Mouse (Mus musculus): Measurements from ENCODE around the gene 4833427G06Rik.
A peak's percentile ranks its signal among the peaks of the same experiment; 100 is the strongest.
"Not testable (repeated sequence)": the region's sequence is repeated elsewhere in the genome, so short reads cannot be mapped to it uniquely, and the experiment has no call there.

The 4833427G06Rik gene

DNA sequence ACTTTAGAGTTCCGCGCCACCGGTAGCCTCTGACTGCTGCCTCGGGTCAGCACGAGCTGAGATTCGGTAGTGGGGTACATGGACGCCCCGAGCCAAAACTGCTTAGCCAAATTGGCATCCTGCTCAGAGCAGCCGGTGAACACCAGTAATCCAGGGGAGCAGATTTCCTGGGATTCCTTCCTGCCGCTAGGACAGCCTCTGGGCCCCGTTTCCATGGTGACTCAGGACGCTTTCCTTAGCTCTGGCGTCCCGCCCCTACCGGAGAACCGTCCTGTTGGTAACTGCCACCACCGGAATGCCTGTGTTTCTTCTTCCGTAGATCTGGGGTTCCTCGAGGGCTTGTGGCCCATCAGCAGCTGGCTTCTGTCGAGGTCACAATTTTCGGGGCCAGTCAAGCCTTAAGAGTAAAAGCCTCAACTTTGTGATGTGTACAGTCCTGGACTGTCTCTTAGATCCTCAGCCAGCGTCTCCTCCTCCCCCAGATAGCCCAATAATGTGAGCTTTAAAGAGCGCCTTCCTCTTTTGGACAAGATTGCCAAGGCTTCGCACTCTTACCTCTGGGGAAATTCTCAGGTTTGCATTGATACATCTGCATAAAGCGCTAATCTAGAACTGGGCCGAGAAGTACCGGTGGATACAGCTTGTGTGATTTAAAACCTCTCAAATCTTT is at the start of gene 4833427G06Rik:
Gene 4833427G06Rik, minus strand, starts transcription at position 323 of the 670 bp plus-strand sequence.
- DNase-seq (ENCODE audit: low spot score in 2 of 2): no peak

DNA sequence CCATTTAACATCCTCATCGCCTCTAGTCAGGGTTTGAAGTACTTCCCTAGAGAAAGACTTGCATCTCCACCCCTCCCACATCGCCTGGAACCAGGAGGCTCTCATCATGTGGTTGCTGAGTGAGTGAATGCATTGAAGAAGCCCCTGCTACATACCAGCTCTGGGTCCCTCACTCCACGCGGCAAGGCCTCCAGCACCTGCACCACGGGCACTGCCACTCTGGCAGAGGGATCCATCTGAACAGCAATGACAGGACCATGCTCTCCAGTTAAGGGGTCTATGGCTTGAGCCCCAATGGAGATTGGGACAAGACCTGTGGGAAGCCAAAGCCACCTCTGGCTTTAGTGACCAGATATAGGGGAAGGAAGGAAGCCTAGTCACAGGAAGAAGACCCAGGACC is 45.4 kb upstream of the 4833427G06Rik start:
- DNase-seq (ENCODE audit: low spot score in 2 of 2): no peak

DNA sequence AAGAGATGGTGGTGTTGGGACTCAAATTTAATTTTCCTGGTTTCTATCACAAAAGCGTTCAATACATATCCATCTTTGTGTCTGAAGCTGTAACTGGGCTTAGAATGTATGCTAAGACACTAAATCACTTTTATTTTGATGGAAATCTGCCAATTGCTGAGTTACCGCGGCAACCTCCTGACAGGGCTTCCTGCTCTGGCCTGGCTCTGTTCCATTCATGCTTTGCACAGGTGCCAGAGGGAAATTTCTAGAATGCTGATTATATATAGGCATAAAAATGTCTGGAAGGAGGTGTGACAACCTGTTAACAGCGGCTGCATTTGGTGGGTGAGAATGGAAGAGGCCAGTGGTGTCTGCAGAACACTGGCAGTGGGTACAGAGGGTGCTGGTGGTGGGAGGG is 44.6 kb upstream of the 4833427G06Rik start:
- DNase-seq (ENCODE audit: low spot score in 2 of 2): no peak

DNA sequence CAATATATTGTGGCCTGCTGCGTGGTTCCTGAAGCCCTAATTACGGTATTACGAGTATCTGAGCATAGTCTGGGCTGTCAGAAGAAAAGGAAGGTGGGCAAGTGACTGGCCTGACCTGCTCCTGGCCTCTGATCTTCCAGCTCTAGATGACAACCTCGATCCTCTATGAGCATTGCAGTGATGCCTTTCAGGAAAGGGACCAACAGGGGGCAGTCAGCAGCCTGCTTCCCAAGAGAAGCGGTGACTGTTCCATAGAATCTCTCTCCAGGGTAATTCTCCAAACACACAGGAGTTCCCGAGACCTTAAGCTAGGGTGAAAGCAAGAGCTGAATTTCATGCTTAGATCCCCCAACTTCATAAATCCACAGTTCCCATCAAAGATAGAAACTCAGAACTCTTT is 42.3 kb upstream of the 4833427G06Rik start:
- DNase-seq (ENCODE audit: low spot score in 2 of 2): no peak

DNA sequence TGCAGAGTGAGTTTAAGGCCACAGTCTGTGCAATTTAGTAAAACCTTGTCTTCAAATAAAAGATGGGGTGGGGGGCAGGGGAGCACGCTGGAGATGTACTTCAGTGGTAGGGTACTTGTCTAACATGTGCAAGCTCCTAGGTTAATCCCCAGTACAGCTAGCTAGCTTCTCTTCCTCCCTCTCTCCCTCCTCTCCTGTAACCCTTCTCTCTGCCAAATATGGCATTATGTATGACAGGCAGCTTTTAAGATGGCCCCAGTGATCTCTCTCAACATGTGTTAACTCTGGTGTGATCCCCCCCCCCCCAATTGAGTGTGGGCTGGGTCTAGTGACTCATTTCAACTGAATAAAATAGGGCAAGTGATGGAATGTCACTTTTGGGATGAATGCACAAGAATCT is 41.6 kb upstream of the 4833427G06Rik start:
- DNase-seq (ENCODE audit: low spot score in 2 of 2): no peak

DNA sequence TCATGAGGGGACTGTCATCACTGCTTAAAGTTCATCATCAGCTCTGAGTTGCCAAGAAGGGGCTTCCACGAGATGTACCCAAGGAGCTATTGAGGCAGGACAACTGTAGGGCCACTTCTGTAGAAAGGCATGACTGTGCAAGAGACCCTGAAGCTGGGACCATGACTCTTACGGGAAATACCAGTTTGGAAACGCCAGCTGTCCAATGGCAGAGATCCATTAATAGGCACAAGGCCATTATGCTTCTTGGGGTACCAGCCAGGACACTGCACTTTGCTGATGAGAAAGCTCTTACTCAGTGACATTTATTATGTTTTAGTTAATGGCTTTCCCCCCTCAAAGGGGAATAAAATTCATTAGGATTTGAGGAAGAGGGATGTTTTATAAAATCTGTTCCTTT is 38.8 kb upstream of the 4833427G06Rik start:
- DNase-seq (ENCODE audit: low spot score in 2 of 2): no peak

DNA sequence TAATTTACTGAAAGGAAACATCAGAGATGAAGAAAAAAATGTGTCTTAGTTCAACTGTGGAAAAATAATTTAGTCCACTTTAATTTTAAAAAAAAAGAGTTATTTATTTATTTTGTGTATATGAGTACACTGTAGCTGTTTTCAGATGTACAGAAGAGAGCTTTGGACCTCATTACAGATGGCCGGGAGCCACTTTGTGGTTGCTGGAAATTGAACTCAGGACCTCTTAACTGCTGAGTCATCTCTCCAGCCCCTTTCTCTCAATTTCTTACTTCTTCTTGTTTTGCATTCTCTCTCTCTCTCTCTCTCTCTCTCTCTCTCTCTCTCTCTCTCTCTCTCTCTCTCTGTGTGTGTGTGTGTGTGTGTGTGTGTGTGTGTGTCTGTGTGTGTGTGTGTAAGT is 37.5 kb upstream of the 4833427G06Rik start:
- not testable (repeated sequence) for DNase-seq (ENCODE audit: low spot score in 2 of 2)

DNA sequence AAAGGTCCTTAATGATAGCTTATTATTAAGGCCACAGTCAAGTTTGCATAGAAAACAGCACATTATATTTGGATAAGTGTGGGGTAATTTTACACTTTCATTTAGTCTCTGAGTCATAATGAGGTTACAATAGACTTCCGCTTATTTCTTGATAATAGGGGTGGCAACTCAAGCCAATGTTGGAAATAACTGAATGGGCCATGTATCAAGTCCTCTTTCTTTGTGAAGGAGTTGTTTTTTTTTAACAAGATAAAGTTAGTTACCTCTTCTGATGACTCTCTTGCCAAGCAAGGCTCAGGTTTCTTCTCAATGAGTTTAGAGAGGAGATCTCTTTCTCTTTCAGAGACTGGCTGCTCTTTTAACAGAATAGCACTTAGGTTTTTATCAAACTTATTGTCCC is 36.4 kb upstream of the 4833427G06Rik start:
- DNase-seq (ENCODE audit: low spot score in 2 of 2): no peak

DNA sequence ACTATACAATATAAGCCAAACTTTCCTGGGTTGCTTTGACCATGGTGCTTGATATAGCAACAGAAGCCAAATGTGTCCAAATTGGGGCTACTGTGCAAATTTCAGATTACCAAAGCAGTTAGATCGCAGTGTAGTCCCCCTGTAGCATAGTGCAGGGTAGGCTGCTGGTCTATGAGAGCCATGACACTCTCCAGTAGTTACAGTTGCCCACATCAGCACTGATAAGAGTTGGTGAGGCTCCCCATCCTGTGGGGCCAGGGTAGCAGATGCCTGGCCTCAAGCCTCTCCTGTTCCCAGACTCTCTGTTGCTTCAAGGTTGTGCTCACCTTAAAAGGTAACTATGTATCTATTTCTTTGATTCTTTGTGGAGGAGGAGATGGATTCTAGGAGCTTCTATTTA is 36.0 kb upstream of the 4833427G06Rik start:
- DNase-seq (ENCODE audit: low spot score in 2 of 2): no peak

DNA sequence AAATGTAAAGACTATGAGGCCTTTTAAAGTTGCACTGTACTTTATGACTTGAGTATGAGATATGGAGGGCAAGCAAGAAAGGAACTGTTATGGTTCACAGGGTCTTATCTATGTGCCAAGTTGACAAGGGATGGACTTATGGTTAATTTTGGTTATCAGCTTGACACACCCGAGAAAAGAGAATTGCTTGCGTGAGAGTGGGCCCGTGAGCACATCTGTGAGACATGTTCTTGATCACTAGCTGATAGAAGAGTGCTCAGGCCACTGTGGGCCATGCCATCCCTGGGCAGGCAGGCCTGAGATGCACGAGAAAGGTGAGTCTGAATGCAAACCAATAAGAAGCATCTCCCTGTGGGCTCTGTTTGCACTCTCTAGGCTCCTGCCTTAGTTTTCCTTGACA is 35.6 kb upstream of the 4833427G06Rik start:
- no peak for DNase-seq (ENCODE audit: low spot score in 2 of 2)

DNA sequence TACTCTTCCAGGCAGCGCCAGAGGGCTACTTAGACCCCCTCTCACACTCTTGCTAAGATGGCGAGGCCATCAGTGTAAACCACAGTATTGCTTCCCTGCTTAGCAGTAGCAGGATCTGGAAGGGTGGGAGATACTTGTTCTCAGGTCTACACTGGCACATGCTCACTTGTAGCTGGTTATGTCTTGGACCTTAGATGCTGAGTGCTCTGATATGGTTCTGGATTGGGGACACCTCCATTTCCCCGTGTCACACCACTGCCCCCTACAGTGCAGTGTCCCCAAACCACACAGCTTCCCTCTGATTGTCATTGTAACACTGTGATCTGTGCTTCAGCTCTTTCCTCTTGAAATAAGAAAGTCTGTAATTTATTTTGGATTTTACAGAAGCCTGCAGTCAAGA is 35.1 kb upstream of the 4833427G06Rik start:
- DNase-seq (ENCODE audit: low spot score in 2 of 2): peak in 1 of 2 experiments; percentile 9

DNA sequence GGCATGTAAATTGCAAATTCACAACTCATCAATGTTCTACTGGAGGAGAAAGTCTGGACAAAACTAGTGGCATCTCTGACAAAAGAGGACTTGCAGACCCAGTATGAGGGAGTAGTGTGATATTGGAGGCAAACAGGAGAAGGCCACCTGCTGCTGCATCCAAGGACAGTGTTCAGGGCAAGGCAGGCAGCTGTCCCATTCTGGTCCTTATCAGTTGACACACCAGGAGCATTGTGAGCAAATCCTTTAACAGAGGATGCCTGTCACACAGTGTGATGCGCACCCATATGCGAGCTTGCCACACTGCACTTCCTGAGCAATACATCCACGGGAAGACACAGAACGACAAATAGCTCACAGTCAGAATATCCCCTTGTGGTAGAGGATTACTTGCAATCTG is 12.9 kb upstream of the 4833427G06Rik start:
- no peak for DNase-seq (ENCODE audit: low spot score in 2 of 2)

DNA sequence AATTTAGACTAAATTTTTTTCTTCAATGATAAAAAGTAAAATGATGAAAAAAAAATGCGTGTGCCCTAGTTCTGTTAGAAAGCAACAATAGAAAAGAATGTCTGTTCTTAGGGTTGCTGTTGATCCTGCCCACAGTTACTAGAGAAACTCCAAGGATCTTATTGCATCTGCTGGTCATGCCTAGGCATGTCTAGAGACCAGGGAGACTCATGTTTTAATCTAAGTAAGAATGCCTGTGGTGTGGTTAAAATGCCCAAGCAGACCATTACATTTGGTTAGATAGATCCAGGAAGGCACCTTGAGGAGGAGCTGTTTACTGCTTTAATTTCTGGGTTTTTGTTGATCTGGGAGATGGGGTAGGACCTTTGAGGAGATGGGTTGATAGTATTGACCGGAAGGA is 3.9 kb upstream of the 4833427G06Rik start:
- no peak for DNase-seq (ENCODE audit: low spot score in 2 of 2)

DNA sequence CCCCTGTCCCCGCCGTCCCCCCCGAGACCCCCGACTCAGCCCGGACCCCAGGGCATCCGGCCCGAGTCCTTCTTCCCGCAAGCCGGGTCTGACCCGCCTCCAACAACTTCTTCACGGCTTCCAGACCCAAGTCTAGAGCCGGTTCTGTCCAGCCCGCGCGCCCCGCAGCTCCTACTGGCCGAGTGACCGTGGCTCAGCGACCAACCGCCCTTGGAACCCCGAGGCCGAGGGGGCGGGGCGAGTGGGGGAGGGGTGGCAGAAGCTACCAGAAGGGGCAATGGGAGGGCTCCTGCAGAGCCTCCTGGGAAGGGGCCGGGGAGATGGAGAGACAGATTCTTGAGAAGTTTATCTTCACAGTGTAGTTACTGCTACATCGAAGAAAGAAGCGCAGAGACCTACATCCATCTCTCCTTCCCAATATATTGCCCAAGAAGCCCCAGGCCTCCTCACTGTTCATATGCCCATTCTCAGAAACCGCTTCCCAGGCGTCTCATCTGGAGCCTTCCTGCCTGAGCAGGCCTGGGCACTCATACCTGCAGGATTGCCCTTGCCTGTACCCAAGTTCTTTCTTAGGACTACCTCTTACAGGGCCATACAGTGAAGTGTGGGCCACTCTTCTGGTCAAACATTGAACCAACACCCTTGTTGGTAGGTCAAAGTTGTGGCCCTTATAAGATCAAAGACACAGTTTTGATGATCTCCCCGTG is 2.1 kb upstream of the 4833427G06Rik start:
- no peak for DNase-seq (ENCODE audit: low spot score in 2 of 2)

DNA sequence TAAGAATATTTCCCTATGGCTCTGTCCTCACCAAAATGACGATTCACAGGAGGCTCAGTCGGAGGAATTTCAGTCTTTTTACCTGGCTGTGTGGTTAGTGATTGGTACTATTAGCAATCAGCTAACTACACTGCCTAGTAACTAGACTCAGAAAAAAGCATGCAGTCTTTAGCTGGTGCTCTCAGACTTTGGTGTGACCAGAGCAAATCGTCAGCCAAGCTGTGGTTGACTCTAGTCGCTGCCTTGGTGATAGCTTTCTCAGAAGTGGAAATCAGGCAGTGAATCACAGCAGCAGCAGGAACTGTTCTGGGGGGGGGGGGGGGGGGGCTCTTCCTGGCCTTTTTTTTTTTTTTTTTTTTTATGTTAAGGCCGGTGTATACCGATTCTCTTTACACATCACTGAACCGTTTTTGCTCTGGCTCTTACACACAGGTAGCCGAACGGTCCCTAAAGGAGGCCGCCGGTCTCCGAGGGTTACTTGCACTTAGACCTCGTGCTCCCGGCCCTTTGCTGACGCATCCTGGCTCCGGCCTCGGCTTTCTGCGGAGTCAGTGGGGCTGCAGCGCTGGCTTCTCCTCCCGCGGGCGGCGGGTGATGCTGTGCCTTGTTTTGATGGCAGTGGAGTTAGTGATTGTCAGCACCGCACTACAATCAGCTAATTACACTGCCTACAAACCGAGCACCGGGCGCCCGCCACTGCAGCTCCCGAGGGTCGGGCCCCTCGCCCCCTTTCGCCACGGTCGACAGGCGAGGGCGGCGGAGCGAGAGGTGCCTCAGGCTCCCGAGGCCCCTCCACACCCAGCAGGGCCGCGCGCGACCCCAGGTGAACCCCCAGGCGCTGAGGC is 1.3 kb upstream of the 4833427G06Rik start:
- peak; percentile 17 to 20 for DNase-seq (ENCODE audit: low spot score in 2 of 2)

DNA sequence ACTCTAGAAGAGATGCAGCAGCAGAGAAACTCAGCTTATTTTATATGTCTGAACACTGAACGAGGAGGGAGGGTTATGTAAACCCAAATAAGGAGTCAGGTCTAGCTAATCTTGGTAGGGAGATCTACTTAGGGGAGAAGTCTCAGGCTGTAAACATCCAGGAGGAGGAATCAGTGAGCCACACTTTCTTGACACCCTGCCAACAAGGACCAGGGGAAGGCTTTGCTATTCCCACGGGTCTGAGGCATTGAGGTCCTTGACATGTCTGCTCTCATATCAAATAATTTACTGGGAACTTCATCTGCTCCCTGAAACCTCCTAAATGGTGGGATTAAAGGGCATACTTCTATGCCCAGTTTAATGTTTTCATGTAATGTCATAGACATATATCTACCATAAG is 5.6 kb downstream of the 4833427G06Rik start:
- DNase-seq (ENCODE audit: low spot score in 2 of 2): no peak

DNA sequence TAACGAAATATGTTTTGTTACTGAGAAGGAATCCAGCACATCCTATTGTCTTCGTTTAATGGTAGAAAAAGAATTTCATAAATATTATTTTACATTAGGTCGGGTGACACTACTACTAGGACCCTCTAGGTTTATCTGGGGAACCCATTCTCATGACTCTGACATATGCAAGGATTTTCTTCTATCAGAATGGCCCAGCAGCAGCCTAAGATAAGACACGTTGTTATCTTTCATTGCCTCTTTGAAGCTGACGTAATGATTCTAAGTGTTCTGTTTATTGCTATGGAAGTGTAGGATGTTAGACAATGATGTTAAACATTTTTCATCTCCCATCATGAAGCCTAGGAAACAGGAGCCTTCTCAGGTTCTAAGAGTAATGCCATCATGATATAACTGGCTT is 8.2 kb downstream of the 4833427G06Rik start:
- no peak for DNase-seq (ENCODE audit: low spot score in 2 of 2)

DNA sequence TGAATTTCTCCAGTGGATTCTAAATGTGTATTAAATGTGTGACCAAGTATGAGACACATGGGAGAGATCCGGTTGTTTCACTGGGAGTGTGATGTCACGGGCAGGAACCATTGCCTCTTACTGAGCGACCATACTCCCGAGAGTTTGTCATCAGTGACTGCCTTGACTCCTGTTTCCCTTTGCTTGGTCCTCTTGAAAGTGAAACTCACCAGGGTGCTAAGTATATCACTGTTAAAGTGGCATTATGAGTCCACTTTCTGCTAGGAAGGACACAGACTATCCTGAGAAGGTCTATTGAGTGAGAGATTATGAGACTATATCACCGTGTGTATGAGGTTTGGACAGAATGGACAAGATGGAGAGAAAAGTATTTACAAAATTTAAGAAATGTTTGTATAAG is 20.3 kb downstream of the 4833427G06Rik start:
- no peak for DNase-seq (ENCODE audit: low spot score in 2 of 2)

DNA sequence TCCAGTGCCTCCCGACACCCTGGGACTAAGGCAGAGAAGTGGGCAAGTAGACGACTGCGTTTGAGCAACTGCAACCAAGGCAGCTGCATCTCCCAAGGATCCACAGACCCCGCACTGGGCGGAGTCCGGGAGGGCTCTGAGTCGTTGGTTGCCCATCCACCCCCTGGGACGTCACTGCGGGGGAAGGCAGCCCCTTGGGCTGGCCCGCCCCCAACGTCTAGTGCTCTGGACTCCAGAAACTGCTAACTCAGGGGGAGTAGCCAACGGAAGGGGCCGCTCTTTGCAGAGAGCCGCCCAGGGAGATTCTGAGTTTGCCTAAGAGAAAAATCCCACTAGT is 24.9 kb downstream of the 4833427G06Rik start, which contains the start of gene Layn:
Gene Layn, minus strand, starts transcription at position 116 of the 337 bp plus-strand sequence.
- peak; percentile 21 to 24 for DNase-seq (ENCODE audit: low spot score in 2 of 2)

DNA sequence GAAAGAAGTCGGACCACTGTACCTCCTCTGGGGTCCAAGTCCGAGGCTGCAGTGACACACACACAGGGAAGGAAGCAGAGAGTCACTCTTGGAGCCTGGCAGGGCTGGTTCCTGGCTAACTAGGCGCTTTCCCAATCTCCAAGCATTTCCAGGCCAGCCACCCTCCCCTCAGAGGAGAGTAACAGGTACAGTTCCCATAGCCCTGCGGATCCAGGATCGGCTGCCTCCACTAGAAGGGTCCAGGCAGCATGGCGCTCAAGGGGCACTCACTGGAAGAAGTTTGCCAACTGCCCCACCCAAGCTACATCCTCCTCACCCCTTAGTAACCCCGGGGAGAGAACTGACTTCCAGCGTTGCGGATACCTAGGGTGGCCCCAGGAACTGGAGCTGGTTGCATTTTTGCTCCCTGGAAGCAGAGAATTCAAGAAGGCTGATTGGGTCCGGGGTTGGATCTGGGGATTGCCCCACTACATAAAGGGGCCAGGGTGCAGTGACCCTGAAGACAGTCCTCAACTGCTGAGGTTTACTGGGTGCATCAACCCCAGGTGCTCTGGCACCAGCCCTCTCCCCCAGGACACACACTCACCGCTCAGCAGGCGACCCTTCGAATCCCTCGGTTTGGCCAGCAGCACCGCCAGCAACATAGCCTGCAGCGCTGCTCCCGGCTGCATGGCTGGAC is 25.4 kb downstream of the 4833427G06Rik start:
- no peak for DNase-seq (ENCODE audit: low spot score in 2 of 2)

DNA sequence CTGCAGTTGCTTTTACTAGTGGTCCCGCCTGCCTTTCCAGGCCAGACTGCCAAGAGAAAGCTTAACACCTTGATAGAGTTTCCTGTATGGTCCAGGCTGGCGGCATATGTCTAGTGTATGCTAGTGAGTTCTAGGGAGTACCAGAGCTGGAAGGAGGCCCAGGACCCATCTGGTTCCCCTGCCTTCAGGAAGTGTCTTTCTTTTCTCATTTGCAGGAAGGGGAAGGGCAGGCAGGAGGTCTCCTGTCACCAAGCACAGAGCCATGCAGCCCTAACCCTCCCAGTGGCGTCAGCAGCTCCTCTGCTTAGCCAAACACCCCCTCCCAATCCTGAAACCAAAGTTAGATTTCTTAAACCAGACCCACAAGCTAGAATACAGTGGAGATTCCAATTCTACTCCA is 26.1 kb downstream of the 4833427G06Rik start:
- DNase-seq (ENCODE audit: low spot score in 2 of 2): no peak

DNA sequence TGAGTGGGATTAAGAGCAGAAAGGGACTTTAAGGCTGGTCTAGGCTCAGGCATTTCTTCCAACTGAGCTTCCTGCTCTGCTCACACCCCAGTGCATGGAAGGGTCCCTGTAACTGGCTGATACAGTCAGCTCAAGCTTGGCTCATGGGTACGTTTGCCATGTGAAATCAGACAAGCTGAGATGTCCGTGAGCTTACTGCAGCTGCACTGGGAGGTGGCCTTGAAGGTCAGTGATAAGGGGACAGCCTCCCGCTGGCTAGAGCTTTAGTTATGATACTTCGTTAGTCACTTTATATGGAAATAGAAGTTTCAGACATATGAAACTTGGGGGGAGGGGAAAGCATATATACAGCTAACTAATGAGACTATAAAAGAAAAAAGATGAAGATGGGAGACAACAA is 31.1 kb downstream of the 4833427G06Rik start:
- no peak for DNase-seq (ENCODE audit: low spot score in 2 of 2)

Measured in natural killer cell, adult 2 months (primary cell).